Mouse (Mus musculus) T-helper 17 cell (primary cell): ENCODE data around the gene Cblb.

Source experiments
- in situ Hi-C, 2 experiments: fragments of 300-600 bp; cut with MboI, MseI; formaldehyde crosslinking; loops; 1 replicate in 1 of 2; 2 replicates in 1 of 2; pipeline ENCODE4 v1.15.1; 2025; ENCODE audit warnings: high pct_unique_total_duplicates in 2 of 2

Cblb gene

DNA sequence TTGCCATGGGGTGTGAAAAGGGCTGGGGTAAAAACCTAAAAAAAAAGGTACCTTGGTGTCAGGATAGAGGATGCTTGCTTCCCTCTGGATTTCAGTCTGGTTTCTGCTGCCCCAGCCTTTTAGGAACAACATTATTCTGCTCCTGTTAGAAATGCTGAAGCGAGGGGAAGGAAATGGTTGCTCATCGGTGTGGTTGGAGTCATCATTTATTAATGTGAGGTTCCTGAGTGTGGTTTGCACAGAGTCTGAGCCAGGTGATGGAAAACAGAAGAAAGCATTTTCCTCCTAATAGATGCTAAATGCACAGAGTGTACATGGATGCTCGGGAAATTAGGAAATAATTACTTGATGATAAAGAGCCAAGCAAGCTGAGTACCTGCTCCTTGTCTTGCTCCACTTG is 5.3 kb downstream of the Cblb start:
- in situ Hi-C loops = loop anchor here in 1 of 2 experiments (5.0 kb wide), 1 partner anchor 119 kb away; no protein-coding TSS in a partner anchor

DNA sequence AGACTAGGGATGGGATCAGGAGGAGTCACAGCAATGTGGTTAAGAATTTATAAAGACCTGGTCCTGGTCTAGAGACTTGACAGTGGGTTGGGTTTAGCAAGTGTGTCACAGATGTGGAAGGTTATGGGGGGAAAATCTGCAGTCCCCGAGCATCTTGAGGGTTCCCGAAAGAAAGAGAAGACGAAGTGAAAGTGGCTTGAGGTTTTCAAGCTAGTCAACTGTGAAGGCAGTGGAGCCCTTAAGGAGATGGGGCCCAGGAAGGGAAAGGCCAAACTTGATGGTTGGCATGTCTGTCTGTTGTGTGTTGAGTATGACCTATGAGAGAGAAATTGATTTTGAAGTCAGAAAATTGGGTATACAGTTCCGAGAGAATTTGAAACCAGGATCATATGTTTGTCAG is 7.3 kb downstream of the Cblb start:
- in situ Hi-C loops = loop anchor here in 1 of 2 experiments (5.0 kb wide), 1 partner anchor 121 kb away; no protein-coding TSS in a partner anchor

DNA sequence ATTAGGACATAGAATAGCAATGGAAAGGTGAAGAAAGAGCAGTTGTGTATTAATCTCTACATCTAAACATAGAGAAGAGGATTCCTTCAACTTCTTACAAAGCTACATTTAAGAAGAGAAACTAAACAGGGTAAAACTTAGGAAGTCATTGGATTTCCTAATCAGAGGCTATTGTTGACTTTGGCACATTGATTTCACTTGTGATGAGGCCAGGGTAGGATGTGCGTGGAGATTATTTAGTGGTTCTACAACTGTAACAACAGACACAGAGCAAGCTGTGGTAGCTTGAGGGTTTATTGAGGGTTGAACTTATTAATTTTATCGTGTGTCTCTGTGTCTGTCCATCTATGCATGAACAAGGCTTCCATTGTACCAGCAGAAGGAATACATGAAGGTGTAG is 7.8 kb downstream of the Cblb start:
- in situ Hi-C loops = loop anchor here in 1 of 2 experiments (5.0 kb wide), 1 partner anchor 122 kb away; no protein-coding TSS in a partner anchor

DNA sequence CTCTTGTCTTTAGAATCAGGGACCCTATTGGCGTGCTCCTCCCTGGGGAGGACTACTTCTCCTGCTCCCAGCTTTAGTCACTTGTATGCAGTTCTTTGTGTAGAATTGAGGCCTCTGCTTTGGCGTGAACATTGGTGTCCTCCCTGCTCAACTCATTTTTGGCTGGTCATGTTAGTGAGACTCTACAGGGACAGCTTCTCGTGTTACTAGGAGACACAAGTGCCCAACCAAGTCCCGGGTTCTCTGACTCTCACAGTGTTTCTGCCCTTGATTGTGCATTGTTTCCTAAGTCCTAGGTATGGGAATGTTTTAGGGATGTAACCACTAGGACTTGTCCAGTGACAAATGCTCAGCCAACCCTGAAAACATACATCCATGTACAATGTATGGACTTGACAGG is 9.9 kb downstream of the Cblb start:
- in situ Hi-C loops = no loop called here

DNA sequence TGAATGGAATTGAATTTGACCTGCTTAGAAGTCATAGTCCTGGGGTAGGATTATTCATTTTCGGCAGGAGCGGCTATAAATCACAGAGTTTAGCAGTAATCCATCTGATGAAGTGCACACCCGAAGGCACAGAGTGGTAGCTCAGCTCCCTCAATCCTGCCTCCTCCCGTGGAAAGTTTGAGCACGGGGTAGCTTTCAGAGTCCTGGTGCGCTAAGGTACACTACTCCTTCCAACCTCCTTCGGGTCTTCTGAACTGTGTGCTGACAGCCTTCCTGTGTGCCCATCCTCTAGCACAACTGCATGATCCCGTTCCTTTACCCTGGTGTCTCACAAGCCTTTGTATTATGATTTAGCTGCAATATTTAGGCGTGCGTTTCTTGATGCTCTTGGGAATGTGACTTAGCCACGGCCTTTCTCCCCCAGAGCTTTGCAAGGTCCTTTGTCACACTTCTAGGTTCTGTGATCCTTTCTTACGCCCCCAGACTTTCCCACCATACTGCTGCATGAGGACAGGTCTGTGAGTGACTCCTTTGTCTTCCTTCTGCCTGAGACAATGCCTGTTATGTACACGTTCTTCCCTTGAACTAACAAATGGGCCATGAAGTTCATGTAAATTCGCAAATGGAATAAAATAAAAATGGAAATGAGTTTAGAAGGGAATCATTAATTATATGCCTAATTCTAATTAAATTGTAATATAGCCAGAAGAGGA is 11.8 kb downstream of the Cblb start:
- in situ Hi-C loops = no loop called here

DNA sequence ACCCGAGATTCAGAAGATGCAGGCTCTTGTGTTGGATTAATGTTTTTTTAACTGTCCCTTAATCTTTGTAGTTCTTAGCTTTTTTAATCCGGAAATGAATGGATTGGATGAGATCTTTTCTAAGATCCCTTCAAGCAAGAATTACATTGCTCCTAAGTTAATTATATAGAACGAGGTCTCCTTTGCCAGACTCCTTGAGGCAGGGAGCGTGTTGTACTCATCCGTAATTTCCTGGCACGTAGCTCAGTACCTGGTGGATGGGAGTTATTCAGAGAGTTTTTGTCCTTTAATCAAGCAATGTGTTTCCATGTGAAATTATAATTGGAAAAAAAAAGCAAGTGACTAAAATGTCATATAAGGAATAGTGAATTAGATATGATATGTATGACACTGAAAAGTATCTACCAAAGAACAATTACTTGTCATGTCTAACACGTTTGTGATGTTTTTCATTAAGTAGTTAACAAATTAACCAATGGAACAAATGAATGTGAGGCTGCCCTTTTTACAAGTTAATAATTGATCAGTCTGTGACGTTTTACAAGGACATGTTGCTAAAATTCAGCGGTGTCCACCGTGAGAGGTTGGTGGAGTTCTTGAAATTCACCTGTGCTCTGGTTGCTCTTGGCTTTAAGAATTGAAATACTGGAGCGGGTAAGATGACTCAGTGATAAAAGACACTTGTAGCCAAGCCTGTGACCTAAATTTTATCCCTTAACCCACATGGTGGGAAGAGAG is 12.5 kb downstream of the Cblb start:
- in situ Hi-C loops = no loop called here

DNA sequence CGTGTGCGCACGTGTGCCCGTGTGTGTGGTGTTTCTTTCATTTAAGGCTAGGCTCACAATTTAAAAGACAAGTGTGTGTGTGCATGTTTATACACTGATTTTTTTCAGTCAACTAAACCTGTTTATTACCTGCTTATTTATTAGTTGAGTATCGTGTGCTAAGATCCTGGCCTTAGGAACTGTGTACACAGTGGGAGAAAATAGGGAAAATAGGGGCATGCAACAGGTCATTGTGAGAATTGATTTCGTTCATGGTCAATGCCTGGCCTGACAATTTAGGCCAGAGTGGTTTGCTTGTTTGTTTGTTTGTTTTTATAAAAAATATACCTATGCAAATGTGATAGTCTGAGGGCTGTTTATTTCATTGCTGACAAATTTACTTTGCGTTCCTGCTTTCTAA is 13.5 kb downstream of the Cblb start:
- in situ Hi-C loops = no loop called here

DNA sequence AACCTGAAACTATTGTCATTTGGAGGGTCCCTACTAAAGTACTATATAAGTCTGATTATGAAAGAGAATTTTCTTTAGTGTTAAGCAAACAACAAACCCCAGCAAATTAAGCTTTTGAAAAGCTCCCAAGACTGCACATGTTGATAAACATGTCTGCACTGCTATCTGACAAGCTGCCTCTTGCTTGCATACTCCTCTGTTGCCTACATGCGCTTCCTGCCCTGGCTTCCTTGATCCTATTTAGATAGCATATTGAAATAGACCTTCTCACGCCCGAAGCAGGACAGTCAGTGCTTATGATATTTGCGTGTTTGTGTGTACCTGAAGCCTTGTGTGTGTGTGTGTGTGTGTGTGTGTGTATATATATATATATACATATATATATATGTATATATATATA is 14.0 kb downstream of the Cblb start:
- in situ Hi-C loops = no loop called here

DNA sequence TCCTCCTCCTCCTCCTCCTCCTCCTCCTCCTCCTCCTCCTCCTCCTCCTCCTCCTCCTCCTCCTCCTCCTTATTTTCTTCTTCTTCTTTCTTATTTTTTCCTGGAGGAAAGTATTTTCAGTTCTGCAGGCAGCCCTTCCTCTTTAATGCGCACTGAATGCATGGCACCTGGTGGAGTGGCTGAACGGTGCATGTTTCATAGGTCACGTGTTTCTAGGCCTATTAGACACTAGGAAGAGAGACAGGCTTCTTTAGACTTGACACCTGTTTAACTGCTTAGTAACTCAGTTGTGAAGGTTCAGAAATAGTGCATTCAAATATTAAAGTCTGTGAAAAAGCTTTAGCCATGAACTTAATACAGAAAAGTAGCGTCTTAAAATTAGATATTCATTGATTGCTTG is 15.4 kb downstream of the Cblb start:
- in situ Hi-C loops = no loop called here

DNA sequence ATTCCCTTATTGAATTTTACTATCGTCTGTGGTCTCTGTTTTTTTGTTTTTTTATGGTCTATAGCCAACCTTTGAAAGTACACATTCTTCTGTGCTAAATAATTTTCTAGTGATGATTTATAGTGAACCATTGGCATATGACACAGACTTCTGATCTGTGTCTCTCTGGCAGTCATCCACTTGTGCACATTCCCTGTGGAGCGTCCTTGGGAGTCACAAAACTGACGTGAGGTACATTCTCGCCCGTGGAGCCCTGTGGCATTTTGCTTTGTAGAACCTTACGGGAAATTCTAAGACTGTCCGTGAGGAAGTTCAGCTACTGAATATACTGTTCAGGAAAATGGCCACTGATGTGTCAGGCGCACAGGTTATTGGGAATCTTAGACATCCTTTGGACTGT is 20.1 kb downstream of the Cblb start:
- in situ Hi-C loops = loop anchor here in 1 of 2 experiments (25.0 kb wide), 2 partner anchors 364 to 411 kb away; partner anchors contain the start of gene Alcam

DNA sequence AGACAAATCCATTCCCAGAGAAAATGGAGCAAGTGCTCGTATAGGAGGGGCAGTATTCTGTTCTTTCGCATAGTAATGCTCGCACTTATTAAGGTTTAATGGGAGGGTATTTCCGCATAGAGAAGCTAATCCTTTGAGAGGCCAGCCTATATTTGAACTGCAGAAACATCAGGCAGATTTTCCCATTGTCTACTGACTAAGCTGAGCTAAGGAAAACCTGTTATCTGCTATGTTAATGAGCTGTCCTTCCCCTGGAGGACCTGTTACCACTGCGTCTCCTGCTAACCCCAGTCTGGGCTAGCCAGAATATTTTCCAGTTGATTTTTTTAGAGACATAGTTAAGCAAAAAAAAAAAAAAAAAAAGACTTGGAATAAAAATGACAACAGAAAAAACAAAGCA is 21.7 kb downstream of the Cblb start:
- in situ Hi-C loops = loop anchor here in 1 of 2 experiments (25.0 kb wide), 2 partner anchors 365 to 410 kb away; partner anchors contain the start of gene Alcam

DNA sequence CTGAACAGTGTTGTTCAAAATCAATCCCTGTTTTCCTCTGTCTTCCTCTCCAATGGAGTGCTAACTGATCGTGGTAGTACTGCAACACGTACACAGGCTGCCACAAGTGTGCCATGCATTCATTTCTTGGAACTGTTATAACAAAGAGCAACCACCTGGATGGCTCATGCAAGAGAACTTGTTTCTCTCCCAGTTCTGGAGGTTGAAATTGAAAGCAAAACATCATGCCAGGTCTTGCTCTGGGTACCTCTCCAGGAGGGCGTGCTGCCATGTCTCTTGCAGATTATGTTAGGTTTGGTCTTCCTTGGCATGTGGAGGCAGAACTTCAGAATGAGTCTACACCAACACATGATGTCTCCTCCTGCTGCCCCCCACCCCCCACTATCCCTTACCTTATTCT is 24.2 kb downstream of the Cblb start:
- in situ Hi-C loops = loop anchor here in 1 of 2 experiments (25.0 kb wide), 2 partner anchors 368 to 407 kb away; partner anchors contain the start of gene Alcam

DNA sequence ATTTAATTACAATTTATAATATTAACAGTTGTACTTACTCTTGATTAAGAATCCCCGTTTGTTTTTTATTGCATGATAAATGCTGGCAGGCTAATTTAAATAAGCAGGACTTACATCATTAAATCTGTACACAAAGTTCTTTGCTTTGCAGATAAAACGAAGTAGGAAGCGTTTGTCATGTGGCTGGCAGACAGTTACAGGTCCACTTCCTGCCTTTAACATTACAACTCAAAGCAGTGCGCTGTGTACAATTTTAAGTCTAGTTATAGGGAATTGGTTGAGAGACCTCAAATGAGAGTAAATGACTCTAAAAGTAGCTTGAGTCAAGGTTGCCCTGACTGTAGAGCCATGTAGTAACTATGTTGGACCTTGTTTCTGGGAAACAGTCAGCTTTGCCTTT is 25.1 kb downstream of the Cblb start:
- in situ Hi-C loops = loop anchor here in 1 of 2 experiments (25.0 kb wide), 2 partner anchors 369 to 406 kb away; partner anchors contain the start of gene Alcam

DNA sequence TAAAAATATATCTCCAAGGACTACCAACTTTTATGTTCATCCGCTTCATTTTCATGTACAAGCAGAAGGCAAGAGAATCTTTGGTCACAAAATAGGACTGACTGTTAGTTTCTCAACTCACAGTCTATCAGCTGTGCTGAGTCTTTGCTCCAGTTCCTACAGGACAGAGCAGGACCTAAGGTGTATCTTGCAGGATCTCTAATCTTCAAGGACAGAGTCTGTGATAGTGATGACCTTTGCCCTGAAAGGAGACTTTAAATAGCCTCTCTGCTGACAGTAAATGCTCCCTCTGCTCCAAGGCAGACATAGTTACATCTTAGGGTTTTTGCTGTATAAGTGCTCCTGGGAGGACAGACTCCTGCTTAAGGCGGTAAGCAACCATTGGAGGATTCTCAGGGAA is 26.3 kb downstream of the Cblb start:
- in situ Hi-C loops = loop anchor here in 1 of 2 experiments (25.0 kb wide), 2 partner anchors 370 to 405 kb away; partner anchors contain the start of gene Alcam

DNA sequence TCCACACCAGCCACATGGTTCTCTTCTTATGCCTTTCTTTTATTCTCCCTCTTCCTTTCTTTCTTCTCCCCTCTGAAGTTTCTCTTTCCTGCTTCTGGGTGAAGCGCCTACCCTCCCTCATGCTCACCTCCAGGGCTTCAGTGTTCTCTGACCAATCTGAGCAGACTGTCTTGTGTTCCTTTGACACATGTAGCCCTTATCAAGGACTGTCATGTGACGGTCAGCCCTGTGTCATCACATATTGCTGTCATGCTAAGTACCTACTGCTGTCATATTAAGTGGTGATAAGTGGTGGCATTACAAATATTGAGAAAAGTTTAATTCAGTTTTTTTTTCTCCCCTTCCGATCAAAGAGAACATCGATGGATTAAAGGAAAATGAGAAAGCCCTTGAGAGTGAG is 28.5 kb downstream of the Cblb start:
- in situ Hi-C loops = loop anchor here in 1 of 2 experiments (25.0 kb wide), 2 partner anchors 372 to 403 kb away; partner anchors contain the start of gene Alcam

DNA sequence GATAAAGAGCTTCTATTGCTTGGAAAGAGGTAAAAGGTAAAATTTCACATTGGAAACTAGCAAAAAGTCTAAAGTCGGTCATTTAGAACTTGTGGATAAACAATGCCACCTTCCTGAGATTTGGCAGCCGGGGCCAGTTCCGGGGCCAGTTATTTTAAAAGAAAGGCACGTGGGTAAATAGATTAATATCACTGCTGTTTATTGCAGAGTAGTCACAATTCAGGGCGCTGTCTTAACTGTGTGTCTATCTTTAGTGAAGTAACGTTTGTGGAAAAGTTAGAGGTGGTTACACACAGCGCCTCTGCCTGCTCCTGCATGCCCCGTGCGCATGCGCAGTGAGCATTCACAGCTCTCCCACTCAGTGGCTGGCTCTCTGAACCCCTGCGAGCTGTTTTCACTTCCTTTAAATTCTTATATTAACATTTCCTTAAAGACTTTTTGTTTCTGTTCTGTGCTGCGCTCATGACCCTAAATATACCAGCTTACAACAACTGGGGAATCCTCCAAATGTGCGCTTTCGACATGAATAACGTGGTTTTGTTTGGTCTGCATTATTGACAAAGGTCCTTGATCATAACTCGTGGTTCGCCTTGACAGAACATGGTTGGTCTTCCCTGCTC is 29.2 kb downstream of the Cblb start:
- in situ Hi-C loops = loop anchor here in 1 of 2 experiments (25.0 kb wide), 2 partner anchors 373 to 402 kb away; partner anchors contain the start of gene Alcam

DNA sequence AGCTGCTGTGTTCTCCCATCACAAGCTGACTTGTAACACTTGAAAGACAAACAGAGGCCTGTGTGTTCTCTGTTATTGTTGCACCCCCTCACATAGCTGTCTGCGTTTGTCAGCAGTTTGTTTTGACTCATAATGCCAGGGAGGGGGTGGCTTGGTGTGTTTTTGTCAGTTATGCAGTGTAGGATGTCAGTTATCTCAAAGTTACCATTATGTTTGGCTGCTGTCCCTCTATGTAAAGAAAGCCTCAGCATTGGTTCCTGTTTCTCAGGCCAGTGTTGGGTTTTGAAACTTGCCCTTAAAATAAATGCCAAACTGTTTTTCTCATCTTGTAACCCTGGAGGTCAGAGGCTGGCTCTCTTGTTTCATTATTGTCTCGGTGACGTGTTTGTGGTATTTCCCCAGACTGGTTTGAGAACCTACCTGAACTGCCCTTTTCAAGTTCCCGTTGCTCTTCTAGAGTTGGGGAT is 30.0 kb downstream of the Cblb start:
- in situ Hi-C loops = loop anchor here in 1 of 2 experiments (25.0 kb wide), 2 partner anchors 374 to 401 kb away; partner anchors contain the start of gene Alcam

DNA sequence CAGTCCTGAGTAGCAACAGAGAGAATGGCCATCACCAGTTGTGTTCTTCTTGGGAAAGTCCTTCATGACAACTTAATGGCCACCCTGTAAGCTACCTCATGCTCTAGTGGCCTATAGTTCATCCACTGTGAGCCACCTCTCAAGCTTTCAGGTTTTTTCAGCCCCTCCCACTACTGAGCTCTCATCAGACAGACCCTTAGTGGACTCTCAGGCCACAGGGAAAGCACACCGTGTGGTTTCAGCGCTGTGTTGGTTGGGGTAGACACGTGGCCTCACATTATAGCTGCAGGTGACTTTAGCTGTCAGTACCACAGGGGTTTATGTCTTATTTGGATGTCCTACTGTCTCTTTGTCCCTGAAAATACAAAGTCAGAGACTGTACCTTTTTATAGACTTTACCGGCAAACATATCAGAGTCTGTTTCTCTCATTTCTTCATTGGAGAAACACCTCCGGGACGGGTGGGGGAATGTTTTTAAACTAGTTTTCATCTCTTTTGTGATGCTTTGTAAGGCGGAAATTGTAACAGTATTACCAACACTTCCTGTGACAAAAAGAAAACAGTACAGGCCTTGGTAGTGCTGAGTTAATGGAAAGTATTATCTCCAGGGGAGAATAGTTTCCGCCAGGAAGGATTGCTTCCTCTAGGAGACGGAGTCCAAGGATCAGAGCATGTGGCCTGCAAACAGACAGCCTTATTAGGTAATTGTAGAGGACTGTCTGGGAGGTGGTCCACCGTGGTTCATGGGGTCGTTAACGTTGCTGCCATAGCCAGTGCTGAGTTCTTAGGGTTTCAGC is 33.5 kb downstream of the Cblb start:
- in situ Hi-C loops = loop anchor here in 1 of 2 experiments (25.0 kb wide), 2 partner anchors 377 to 398 kb away; partner anchors contain the start of gene Alcam

DNA sequence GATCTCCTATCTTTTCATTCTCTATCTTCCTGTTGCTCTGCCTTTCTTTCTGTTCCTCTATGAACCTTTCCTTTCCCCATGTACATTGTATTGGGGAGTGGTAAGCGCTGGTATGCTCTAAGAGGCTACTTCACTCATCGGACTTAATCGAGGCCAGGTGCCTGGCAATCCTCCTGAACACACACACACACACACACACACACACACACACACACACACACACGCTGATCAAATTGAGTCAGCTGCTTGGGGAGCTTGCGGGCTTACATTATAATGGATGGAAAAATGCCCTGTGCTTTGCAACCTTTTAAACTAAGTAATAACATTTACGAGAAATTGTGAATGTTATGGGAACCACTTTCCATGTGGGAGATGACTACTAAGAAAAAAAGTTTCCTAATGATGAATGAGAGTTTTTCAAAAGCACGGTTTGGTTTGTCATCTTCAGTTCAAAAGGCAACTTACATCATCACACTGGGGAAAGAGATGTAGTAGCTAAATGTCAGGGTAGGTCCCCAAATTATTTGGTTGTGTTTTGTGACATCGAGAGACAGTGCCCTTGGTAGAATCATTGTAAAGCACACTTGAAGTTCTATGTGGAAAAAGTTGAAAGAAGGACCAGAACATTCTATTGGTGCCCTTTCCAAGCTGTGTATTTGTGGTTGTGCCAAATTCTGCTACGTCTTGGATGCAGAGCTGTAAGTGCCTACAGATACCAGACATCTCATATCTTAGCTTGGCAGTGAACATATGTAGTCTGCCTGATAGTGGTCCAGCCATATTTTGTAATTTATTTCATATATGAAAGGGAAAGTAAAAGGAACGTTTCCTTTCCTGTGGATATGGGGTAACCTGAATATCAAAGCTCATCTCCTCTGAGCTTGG is 36.8 kb downstream of the Cblb start:
- in situ Hi-C loops = loop anchor here in 1 of 2 experiments (25.0 kb wide), 2 partner anchors 381 to 394 kb away; partner anchors contain the start of gene Alcam
